Mouse (Mus musculus) limb, embryonic 11.5 days (tissue): ENCODE results near the gene Rhobtb1. TPM values are rescaled to one million over a fixed set of nuclear protein-coding genes. Genes with fewer than 3 reads are reported as not detected.

Source experiments
- ATAC-seq: fragments of 200-750 bp; cut with Nextera tagmentation; 2 replicates; pipeline ENCODE4 v1.8.0; 2017; ENCODE audit warnings: low read depth; ENCODE audit not compliant: insufficient number of reproducible peaks, low FRiP score, low TSS enrichment
- DNase-seq: peaks from one replicate; pipeline ENCODE4 v3.0.0-alpha.2; 2015; ENCODE audit warnings: low spot score
- H3K27ac ChIP-seq: fragments of 300-500 bp; sonication (generic); replicated peaks from 2 replicates; pipeline ENCODE4 v1.5.1; 2014; ENCODE audit warnings: low read depth, mild to moderate bottlenecking, low read length
- H3K27me3 ChIP-seq: fragments of 300-500 bp; sonication (generic); 2 replicates; pipeline ENCODE4 v1.6.1; 2014; ENCODE audit warnings: mild to moderate bottlenecking, low read length, mixed read lengths; ENCODE audit not compliant: control insufficient read depth, insufficient read depth
- H3K36me3 ChIP-seq: fragments of 300-500 bp; sonication (generic); 2 replicates; pipeline ENCODE4 v1.6.1; 2014; ENCODE audit warnings: mild to moderate bottlenecking, low read length, moderate library complexity, mixed read lengths; ENCODE audit not compliant: control insufficient read depth, insufficient read depth
- H3K4me1 ChIP-seq: fragments of 300-500 bp; sonication (generic); 2 replicates; pipeline ENCODE4 v1.6.1; 2014; ENCODE audit warnings: low read length, mixed read lengths; ENCODE audit not compliant: control insufficient read depth, insufficient read depth
- H3K4me2 ChIP-seq: fragments of 300-500 bp; sonication (generic); 2 replicates; pipeline ENCODE4 v1.6.1; 2014; ENCODE audit warnings: low read depth, mild to moderate bottlenecking, moderate library complexity; ENCODE audit not compliant: severe bottlenecking
- H3K4me3 ChIP-seq: fragments of 300-500 bp; sonication (generic); 2 replicates; pipeline ENCODE4 v1.5.1; 2014; ENCODE audit warnings: low read depth, low read length
- H3K9ac ChIP-seq: fragments of 300-500 bp; sonication (generic); 2 replicates; pipeline ENCODE4 v1.6.1; 2014; ENCODE audit warnings: mild to moderate bottlenecking, low read length
- H3K9me3 ChIP-seq: fragments of 300-500 bp; sonication (generic); 2 replicates; pipeline ENCODE4 v1.6.1; 2016; ENCODE audit warnings: low read length; ENCODE audit not compliant: control insufficient read depth
- WGBS: fragments of 180-500 bp; shearing (Covaris S2); extraction: QIAGEN DNeasy Blood & Tissue Kit; methylation state at CpG from one replicate; pipeline ENCODE4 v1.1.7; 2014; 5-methylcytosine and 5-hydroxymethylcytosine counted together
- polyA plus RNA-seq: library from polyadenylated mRNA; unstranded; fragments of >200 nt; fragmentation: Nextera tagmentation; extraction: Ambion mirVana; gene quantifications from 2 replicates; pipeline ENCODE4 v1.2.1, GENCODE M21; 2014

Gene Rhobtb1
- polyA plus RNA-seq, 1 experiment from 2014 or later, result 23.8 TPM

GRCm38 (mm10) chr10:69119456-69119855 lies 31.8 kb upstream of the Rhobtb1 start:
- Histone ChIP-seq H3K4me1 (no peaks in the 10 kb centered on the region), H3K4me3 (no peak overlapping the region)

GRCm38 (mm10) chr10:69126546-69126945 lies 24.7 kb upstream of the Rhobtb1 start:
- no peak for ATAC-seq
- H3K9me3 ChIP-seq, result no peaks in the 10 kb centered on the region
- H3K27ac ChIP-seq, result no peak overlapping the region
- no peaks in the 10 kb centered on the region for H3K27me3 ChIP-seq
- no peak overlapping the region for H3K4me2 ChIP-seq
- WGBS, result 84% methylated on average over 2 of the region's 2 CpGs
- H3K4me3 ChIP-seq, result no peak overlapping the region
- no peaks in the 10 kb centered on the region for H3K36me3 ChIP-seq
- DNase-seq, result no peak
- H3K9ac ChIP-seq, result no peak overlapping the region
- no peaks in the 10 kb centered on the region for H3K4me1 ChIP-seq

More at GRCm38 (mm10) chr10:69119456-69119855, 31.8 kb upstream of the Rhobtb1 start:
- Histone ChIP-seq H3K9me3 (no peaks in the 10 kb centered on the region), H3K9ac (no peak overlapping the region), H3K4me2 (no peak overlapping the region), H3K27me3 (no peaks in the 10 kb centered on the region), H3K27ac (no peak overlapping the region), H3K36me3 (no peaks in the 10 kb centered on the region)
- no peak for ATAC-seq
- 95% methylated on average over 1 of the region's 1 CpGs for WGBS
- no peak for DNase-seq

GRCm38 (mm10) chr10:69128531-69128930 lies 22.7 kb upstream of the Rhobtb1 start:
- H3K4me3 ChIP-seq, result no peak overlapping the region
- DNase-seq, result no peak
- no peaks in the 10 kb centered on the region for H3K4me1 ChIP-seq
- no peaks in the 10 kb centered on the region for H3K9me3 ChIP-seq
- WGBS, result 82% methylated on average over 3 of the region's 3 CpGs
- ATAC-seq, result no peak
- H3K27me3 ChIP-seq, result no peaks in the 10 kb centered on the region
- no peak overlapping the region for H3K9ac ChIP-seq
- no peak overlapping the region for H3K27ac ChIP-seq
- H3K36me3 ChIP-seq, result no peaks in the 10 kb centered on the region
- no peak overlapping the region for H3K4me2 ChIP-seq

GRCm38 (mm10) chr10:69130613-69131012 lies 20.6 kb upstream of the Rhobtb1 start:
- H3K4me3 ChIP-seq, result no peak overlapping the region
- ATAC-seq, result no peak
- H3K9me3 ChIP-seq, result no peaks in the 10 kb centered on the region
- no peaks in the 10 kb centered on the region for H3K27me3 ChIP-seq
- no peaks in the 10 kb centered on the region for H3K4me1 ChIP-seq
- no peak for DNase-seq
- H3K9ac ChIP-seq, result no peak overlapping the region
- no peak overlapping the region for H3K27ac ChIP-seq
- no peaks in the 10 kb centered on the region for H3K36me3 ChIP-seq
- H3K4me2 ChIP-seq, result no peak overlapping the region
- 81% methylated on average over 5 of the region's 5 CpGs for WGBS

GRCm38 (mm10) chr10:69134356-69134755 lies 16.9 kb upstream of the Rhobtb1 start:
- H3K9ac ChIP-seq, result no peak overlapping the region
- H3K4me1 ChIP-seq, result no peaks in the 10 kb centered on the region
- H3K27ac ChIP-seq, result no peak overlapping the region
- DNase-seq (no peak), ATAC-seq (no peak)
- no peaks in the 10 kb centered on the region for H3K27me3 ChIP-seq
- no peaks in the 10 kb centered on the region for H3K36me3 ChIP-seq
- H3K4me3 ChIP-seq, result no peak overlapping the region
- H3K4me2 ChIP-seq, result no peak overlapping the region
- no peaks in the 10 kb centered on the region for H3K9me3 ChIP-seq

- Histone ChIP-seq H3K27ac (no peak overlapping the region), H3K4me1 (no peaks in the 10 kb centered on the region), H3K27me3 (no peaks in the 10 kb centered on the region), H3K4me3 (no peak overlapping the region), H3K4me2 (no peak overlapping the region), H3K36me3 (no peaks in the 10 kb centered on the region), H3K9me3 (no peaks in the 10 kb centered on the region), H3K9ac (no peak overlapping the region)
- WGBS, result 75% methylated on average over 9 of the region's 9 CpGs
- ATAC-seq (no peak), DNase-seq (no peak)
Observed at GRCm38 (mm10) chr10:69136241-69136828, 14.9 kb upstream of the Rhobtb1 start.

- ATAC-seq (no peak), DNase-seq (no peak)
- 87% methylated on average over 7 of the region's 7 CpGs for WGBS
- Histone ChIP-seq H3K4me2 (no peak overlapping the region), H3K9me3 (no peaks in the 10 kb centered on the region), H3K36me3 (no peaks in the 10 kb centered on the region), H3K9ac (no peak overlapping the region), H3K27ac (no peak overlapping the region), H3K27me3 (no peaks in the 10 kb centered on the region), H3K4me3 (no peak overlapping the region), H3K4me1 (no peaks in the 10 kb centered on the region)
Observed at GRCm38 (mm10) chr10:69149252-69149651, 2.0 kb upstream of the Rhobtb1 start.

GRCm38 (mm10) chr10:69152971-69153370 lies 1.7 kb downstream of the Rhobtb1 start:
- Histone ChIP-seq H3K4me1 (no peaks in the 10 kb centered on the region), H3K27ac (no peak overlapping the region), H3K27me3 (no peaks in the 10 kb centered on the region), H3K4me3 (no peak overlapping the region), H3K4me2 (no peak overlapping the region), H3K9me3 (no peaks in the 10 kb centered on the region), H3K9ac (no peak overlapping the region), H3K36me3 (no peaks in the 10 kb centered on the region)
- 86% methylated on average over 4 of the region's 4 CpGs for WGBS
- DNase-seq (no peak), ATAC-seq (no peak)
